Mouse (Mus musculus) E14TG2a.4 (cell line): Measurements from ENCODE around the gene Prnd.

Source experiments
- CTCF ChIP-seq: conservative IDR thresholded peaks from 2 replicates; pipeline ENCODE4 v1.5.1; 2014; ENCODE audit warnings: low read length
- NANOG ChIP-seq: IDR thresholded peaks from 2 replicates; pipeline ENCODE4 v1.6.1; 2014; ENCODE audit warnings: borderline replicate concordance, low read length, mixed read lengths

DNA sequence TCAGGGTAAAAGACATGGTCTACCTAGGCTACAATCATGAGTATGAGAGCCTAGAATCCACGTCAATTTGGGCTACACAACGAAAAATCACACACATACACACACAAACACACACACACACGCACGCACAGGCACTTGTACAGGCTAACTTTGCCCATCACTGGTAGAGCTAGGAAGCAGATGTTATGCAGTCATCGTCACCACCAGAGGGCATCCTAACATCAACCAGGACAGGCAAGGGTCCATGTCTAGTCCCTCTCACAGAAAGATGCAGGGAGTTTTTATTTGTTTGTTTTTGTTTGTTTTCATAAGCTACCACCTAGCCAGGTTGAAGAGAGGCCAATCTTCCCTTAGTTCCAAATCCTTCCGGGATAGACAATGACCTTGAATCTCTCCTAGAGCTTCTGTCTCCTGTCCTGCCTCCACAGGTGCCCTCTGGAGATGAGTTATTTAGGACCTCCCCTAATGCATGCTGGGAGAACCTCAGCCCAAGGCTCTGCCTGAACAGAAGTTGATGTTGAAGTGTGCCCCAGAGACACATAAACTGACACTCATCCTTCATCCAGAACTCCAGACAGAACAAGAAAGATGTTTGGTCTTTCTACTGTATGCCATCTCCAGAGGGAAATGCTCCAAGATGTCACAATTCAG lies 32.0 kb downstream of the Prnd start:
- TF ChIP-seq CTCF (peak; percentile 62), NANOG (no peak)
